Mouse (Mus musculus) pancreas, adult 10 weeks (tissue): ENCODE measurements around the gene Zfp414. TPM values are rescaled to one million over a fixed set of nuclear protein-coding genes. Genes with fewer than 3 reads are reported as not detected.

ENCODE experiments used
- polyA plus RNA-seq: library from polyadenylated mRNA; stranded (reverse); fragments of 350-450 nt; fragmentation: Illumina TruSeq; extraction: RNeasy Lipid Tissue Mini Kit (QIAGEN cat#74804); gene quantifications from one replicate; pipeline ENCODE4 v1.2.3, GENCODE M21; 2015; ENCODE audit warnings: low read depth, low replicate concordance; ENCODE audit not compliant: insufficient read depth

The Zfp414 gene
- polyA plus RNA-seq = 9.2 TPM

GRCm38 (mm10) chr17:33628621-33629486 is at the start of gene Zfp414:
Zfp414 (plus strand) TSS chr17:33629090.

GRCm38 (mm10) chr17:33637516-33638276 is 8.8 kb downstream of the Zfp414 start, which contains the start of gene Pram1:
Pram1 (plus strand) TSS chr17:33638056.

Other genes with a start within 250 kb of the Zfp414 start
- 4.3 TPM for gene Zfp101, start 234.4 kb upstream of the Zfp414 start, polyA plus RNA-seq
- not detected for gene Actl9, start 196.2 kb upstream of the Zfp414 start, polyA plus RNA-seq
- 19.4 TPM for gene Adamts10, start 104.9 kb upstream of the Zfp414 start, polyA plus RNA-seq
- 2.0 TPM for gene Myo1f, start 73.4 kb upstream of the Zfp414 start, polyA plus RNA-seq
- not detected for gene Pram1, start 9.0 kb downstream of the Zfp414 start, polyA plus RNA-seq
- 32.3 TPM for gene Hnrnpm, start 57.8 kb downstream of the Zfp414 start, polyA plus RNA-seq
- gene March2, start 89.6 kb downstream of the Zfp414 start, polyA plus RNA-seq = 16.5 TPM
- 23.5 TPM for gene Rab11b, start 131.4 kb downstream of the Zfp414 start, polyA plus RNA-seq
- 6.9 TPM for gene Angptl4, start 152.7 kb downstream of the Zfp414 start, polyA plus RNA-seq
- gene Kank3, start 181.4 kb downstream of the Zfp414 start, polyA plus RNA-seq = 38.1 TPM
- gene Rps28, start 195.5 kb downstream of the Zfp414 start, polyA plus RNA-seq = 1,005 TPM
- 92.9 TPM for gene Ndufa7, start 195.5 kb downstream of the Zfp414 start, polyA plus RNA-seq
- 11.7 TPM for gene Cd320, start 214.0 kb downstream of the Zfp414 start, polyA plus RNA-seq
- not detected for gene Gm7029, start 244.7 kb downstream of the Zfp414 start, polyA plus RNA-seq